Mouse (Mus musculus): Measurements from ENCODE around the gene Chst11. TPM values are rescaled to one million over a fixed set of nuclear protein-coding genes. Genes with fewer than 3 reads are reported as not detected.

Gene Chst11
- polyA plus RNA-seq, 1 experiment from 2014 or later: 2.1 TPM

Other genes starting within 250 kb of the Chst11 start
- gene Nfyb, start 221.4 kb upstream of the Chst11 start, polyA plus RNA-seq (2015; fragmentation: Nextera tagmentation; extraction: Ambion mirVana): 76.8 and 79.5 TPM in 2 replicates
- gene Txnrd1, start 151.5 kb upstream of the Chst11 start, polyA plus RNA-seq (2015; fragmentation: Nextera tagmentation; extraction: Ambion mirVana): 58.5 and 61.6 TPM in 2 replicates
- gene Eid3, start 118.9 kb upstream of the Chst11 start, polyA plus RNA-seq (2015; fragmentation: Nextera tagmentation; extraction: Ambion mirVana): 0.19 and 0.27 TPM in 2 replicates